Mouse (Mus musculus): ENCODE measurements around the gene Tmem53. TPM values are rescaled to one million over a fixed set of nuclear protein-coding genes. Genes with fewer than 3 reads are reported as not detected.
A peak's percentile ranks its signal among the peaks of the same experiment; 100 is the strongest.
"Not testable (repeated sequence)": the region's sequence is repeated elsewhere in the genome, so short reads cannot be mapped to it uniquely, and the experiment has no call there.

Gene Tmem53
- polyA plus RNA-seq, 1 experiment from 2014 or later, result 34.5 TPM

DNA sequence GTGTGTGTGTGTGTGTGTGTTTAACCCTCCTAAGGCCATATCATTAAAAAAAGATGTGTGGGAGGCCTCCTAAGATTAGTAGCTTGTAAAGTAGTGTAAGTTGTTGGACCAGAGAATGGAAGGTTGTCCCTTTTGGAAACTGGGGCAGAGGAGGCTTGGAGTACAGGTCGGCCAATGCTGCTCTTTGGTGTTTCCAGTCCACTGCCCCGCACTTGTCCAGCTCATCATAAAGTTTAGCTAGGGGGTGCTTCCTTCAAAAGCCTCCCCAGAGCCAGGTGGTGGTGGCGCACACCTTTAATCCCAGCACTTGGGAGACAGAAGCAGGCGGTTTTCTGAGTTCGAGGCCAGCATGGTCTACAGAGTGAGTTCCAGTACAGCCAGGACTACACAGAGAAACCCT, 1.0 kb downstream of the Tmem53 start:
- 83% methylated on average over 5 of the region's 5 CpGs for WGBS
- Histone ChIP-seq H3K36me3 (no peaks in the 10 kb centered on the region), H3K4me3 (peak overlapping the region; percentile 71), H3K27ac (peak overlapping the region; percentile 86), H3K4me1 (replicated peaks) (peaks cover 32% of the 10 kb centered on the region), H3K9ac (peak overlapping the region; percentile 68; the same call in 1 of the 2 replicates), H3K4me2 (peak overlapping the region; percentile 68), H3K27me3 (no peaks in the 10 kb centered on the region), H3K9me3 (replicated peaks) (no peaks in the 10 kb centered on the region)
- ATAC-seq (replicated peaks; ENCODE audit: insufficient number of reproducible peaks, insufficient read depth, low FRiP score, low read depth), result no peak

DNA sequence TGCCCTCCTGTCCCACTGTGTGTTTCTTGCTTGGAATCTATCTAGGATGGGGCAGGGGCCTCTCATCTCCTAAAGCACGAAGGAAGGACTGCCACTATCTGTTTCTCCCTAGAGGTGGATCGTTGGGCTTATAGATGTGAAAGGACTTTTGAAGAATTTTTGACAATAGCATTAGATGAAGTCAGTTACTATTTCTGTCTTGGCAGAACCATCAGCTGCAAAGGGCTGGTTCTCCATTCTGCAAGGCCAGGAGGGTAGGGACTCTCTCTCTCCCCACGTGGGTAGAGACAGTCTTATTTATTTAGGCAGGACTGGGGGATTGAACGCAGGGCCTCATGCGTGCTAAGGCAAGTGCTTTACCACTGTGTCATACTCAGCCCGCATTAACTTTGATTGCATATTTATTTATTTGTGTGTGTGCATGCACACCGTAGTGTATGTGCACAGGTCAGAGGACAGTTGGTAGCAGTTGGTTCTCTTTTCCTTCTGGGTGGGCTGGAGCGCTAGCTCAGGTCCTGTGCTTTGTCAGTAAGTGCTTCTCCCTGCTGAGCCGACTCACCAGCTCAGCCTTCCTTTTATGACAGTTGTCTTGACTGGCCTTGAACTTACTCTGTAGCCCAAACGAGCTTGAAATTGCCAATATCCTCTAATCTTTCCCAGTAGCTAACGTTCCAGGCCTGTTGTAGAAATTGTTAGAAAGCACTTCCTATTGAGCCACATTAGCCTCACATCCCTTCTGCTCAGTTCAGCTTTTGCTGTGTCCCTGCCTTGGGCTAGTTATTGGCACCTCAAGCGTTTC, 1.7 kb downstream of the Tmem53 start:
- peak overlapping the region; percentile 68; the same call in 1 of the 2 replicates for H3K9ac ChIP-seq
- H3K4me2 ChIP-seq, result peak overlapping the region; percentile 68
- peaks cover 32% of the 10 kb centered on the region for H3K4me1 ChIP-seq (replicated peaks)
- peak overlapping the region; percentile 71 for H3K4me3 ChIP-seq
- no peaks in the 10 kb centered on the region for H3K9me3 ChIP-seq (replicated peaks)
- no peaks in the 10 kb centered on the region for H3K27me3 ChIP-seq
- 43% methylated on average over 12 of the region's 12 CpGs for WGBS
- H3K36me3 ChIP-seq, result no peaks in the 10 kb centered on the region
- H3K27ac ChIP-seq, result peak overlapping the region; percentile 86
- ATAC-seq (replicated peaks; ENCODE audit: insufficient number of reproducible peaks, insufficient read depth, low FRiP score, low read depth), result no peak

DNA sequence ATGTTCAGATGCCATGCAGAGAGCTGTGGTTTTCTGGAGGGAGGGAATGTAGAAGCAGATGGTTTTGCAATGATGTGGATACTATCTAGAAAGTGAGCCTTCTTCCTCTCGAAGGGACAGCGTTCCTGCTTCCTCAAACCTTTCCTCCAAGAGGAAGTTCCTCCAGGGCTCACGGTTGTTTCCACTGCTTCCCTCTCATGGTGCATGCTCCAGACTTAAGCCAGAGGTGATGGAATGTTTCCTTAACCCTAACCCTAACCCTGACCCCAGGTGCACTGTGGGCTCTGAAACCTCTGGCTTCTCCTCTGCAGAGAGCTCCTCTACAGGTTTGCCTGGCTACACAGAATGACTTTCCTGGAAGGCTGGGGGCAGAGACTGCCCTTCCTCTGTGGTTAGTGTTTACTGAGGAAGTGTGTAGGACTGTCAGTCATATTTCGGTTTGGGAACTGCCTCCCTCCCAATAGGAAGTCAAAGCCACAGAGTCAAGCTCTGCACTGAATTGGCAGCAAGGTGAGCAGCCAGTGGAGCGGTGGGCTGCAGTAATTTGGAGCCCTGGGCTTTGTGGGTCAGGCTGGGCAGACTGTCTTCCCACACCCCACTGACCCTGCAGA, 2.4 kb downstream of the Tmem53 start:
- Histone ChIP-seq H3K9me3 (replicated peaks) (no peaks in the 10 kb centered on the region), H3K4me1 (replicated peaks) (peaks cover 32% of the 10 kb centered on the region), H3K4me2 (no peak overlapping the region), H3K36me3 (no peaks in the 10 kb centered on the region), H3K27ac (peak overlapping the region; percentile 86; the same call in 1 of the 2 replicates), H3K4me3 (no peak overlapping the region), H3K27me3 (no peaks in the 10 kb centered on the region), H3K9ac (no peak overlapping the region)
- 52% methylated on average over 5 of the region's 5 CpGs for WGBS
- no peak for ATAC-seq (replicated peaks; ENCODE audit: insufficient number of reproducible peaks, insufficient read depth, low FRiP score, low read depth)

GRCm38 (mm10) chr4:117254672-117255071, 2.9 kb downstream of the Tmem53 start:
- Histone ChIP-seq H3K4me1 (replicated peaks) (peaks cover 32% of the 10 kb centered on the region), H3K9me3 (replicated peaks) (no peaks in the 10 kb centered on the region), H3K4me3 (no peak overlapping the region), H3K4me2 (no peak overlapping the region), H3K9ac (no peak overlapping the region), H3K27ac (no peak overlapping the region), H3K27me3 (no peaks in the 10 kb centered on the region), H3K36me3 (no peaks in the 10 kb centered on the region)
- no peak for ATAC-seq (replicated peaks; ENCODE audit: insufficient number of reproducible peaks, insufficient read depth, low FRiP score, low read depth)
- 54% methylated on average over 6 of the region's 6 CpGs for WGBS

DNA sequence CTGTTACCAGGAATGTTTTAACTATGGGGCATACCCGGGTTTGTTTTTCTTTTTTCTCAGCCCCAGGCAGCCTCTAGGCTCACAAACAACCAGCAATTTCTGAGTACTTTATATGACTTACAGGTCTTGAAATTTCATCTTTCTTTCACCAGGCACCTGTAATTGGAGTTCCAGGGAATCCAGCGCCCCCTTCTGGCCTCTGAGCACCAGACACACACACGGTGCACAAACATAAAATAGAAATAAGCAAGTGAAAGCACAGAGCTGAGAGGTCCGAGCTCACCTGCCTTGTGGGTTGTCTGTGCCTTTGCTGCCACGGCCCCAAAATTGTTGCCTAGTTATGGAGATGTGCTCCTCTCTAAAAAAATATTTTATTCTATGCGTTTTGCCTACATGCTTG, 8.2 kb downstream of the Tmem53 start:
- H3K4me2 ChIP-seq; H3K9ac ChIP-seq; H3K27ac ChIP-seq; H3K36me3 ChIP-seq; H3K4me1 ChIP-seq (replicated peaks); H3K27me3 ChIP-seq; H3K9me3 ChIP-seq (replicated peaks); ATAC-seq (replicated peaks; ENCODE audit: insufficient number of reproducible peaks, insufficient read depth, low FRiP score, low read depth); H3K4me3 ChIP-seq: not testable (repeated sequence)
- WGBS, result 68% methylated on average over 6 of the region's 6 CpGs

DNA sequence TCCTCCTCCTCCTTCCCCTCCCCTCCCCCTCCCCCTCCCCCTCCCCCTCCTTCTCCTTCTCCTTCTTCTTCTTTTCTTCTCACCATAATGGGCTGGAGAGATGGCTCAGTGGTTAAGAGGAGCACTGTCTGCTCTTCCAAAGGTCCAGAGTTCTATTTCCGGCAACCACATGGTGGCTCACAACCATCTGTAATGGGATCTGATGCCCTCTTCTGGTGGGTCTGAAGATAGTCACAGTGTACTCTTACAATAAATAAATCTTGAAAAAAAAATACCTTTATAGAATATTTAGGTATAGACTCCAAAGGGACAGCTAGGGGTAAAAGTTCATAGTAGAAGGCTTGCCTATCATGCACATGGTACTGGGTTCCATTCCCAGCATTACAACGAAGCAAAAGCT, 9.5 kb downstream of the Tmem53 start:
- WGBS, result 83% methylated on average over 2 of the region's 2 CpGs
- no peak overlapping the region for H3K4me2 ChIP-seq
- ATAC-seq (replicated peaks; ENCODE audit: insufficient number of reproducible peaks, insufficient read depth, low FRiP score, low read depth), result no peak

GRCm38 (mm10) chr4:117262101-117262913, 10.6 kb downstream of the Tmem53 start:
- no peak overlapping the region for H3K4me2 ChIP-seq
- WGBS, result 68% methylated on average over 13 of the region's 13 CpGs
- no peak overlapping the region for H3K4me3 ChIP-seq
- H3K9me3 ChIP-seq (replicated peaks), result no peaks in the 10 kb centered on the region
- no peak; the same call in 1 of the 2 replicates for ATAC-seq (replicated peaks; ENCODE audit: insufficient number of reproducible peaks, insufficient read depth, low FRiP score, low read depth)
- no peak overlapping the region for H3K9ac ChIP-seq
- H3K27me3 ChIP-seq, result no peaks in the 10 kb centered on the region
- H3K36me3 ChIP-seq, result no peaks in the 10 kb centered on the region
- H3K27ac ChIP-seq, result no peak overlapping the region
- H3K4me1 ChIP-seq (replicated peaks), result no peaks in the 10 kb centered on the region

More for the DNA sequence above, 9.5 kb downstream of the Tmem53 start:
- Histone ChIP-seq H3K9me3 (replicated peaks) (no peaks in the 10 kb centered on the region), H3K4me3 (no peak overlapping the region), H3K36me3 (no peaks in the 10 kb centered on the region), H3K27me3 (no peaks in the 10 kb centered on the region), H3K9ac (no peak overlapping the region), H3K27ac (no peak overlapping the region), H3K4me1 (replicated peaks) (0 out of 2 replicates have a peak, but pooled peaks cover under 1% of the 10 kb centered on the region)

- Histone ChIP-seq H3K36me3 (peaks cover 1% of the 10 kb centered on the region; the same call in 1 of the 2 replicates), H3K27me3 (no peaks in the 10 kb centered on the region), H3K4me1 (replicated peaks) (no peaks in the 10 kb centered on the region), H3K4me2 (no peak overlapping the region), H3K27ac (no peak overlapping the region), H3K9ac (no peak overlapping the region), H3K4me3 (no peak overlapping the region), H3K9me3 (replicated peaks) (no peaks in the 10 kb centered on the region)
- WGBS, result 70% methylated on average over 8 of the region's 8 CpGs
- ATAC-seq (replicated peaks; ENCODE audit: insufficient number of reproducible peaks, insufficient read depth, low FRiP score, low read depth), result no peak
These were observed 11.2 kb downstream of the Tmem53 start for GRCm38 (mm10) chr4:117262987-117263386.

DNA sequence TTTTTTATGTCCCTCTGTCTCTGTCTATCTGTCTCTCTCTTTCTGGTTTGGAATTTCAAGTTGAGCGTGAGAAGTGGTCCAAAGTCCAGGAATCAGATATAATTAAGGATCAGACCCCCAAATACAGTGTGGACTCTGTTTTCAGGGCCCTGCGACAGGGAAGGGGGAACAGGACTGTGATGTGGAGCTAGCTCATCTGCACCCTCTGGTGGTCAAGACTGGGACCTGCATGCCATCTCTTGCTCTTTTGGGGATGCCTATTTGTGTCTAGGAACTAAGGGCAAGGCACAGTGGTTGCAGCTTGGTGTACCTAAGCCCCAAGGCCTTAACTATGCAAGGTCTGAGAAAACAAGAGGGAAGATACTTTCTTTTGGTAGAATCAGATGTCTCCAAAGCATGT, 15.5 kb downstream of the Tmem53 start:
- H3K9ac ChIP-seq, result no peak overlapping the region
- H3K4me1 ChIP-seq (replicated peaks), result no peaks in the 10 kb centered on the region
- 4% methylated on average over 2 of the region's 2 CpGs for WGBS
- no peak overlapping the region for H3K4me3 ChIP-seq
- no peak overlapping the region for H3K27ac ChIP-seq
- no peak for ATAC-seq (replicated peaks; ENCODE audit: insufficient number of reproducible peaks, insufficient read depth, low FRiP score, low read depth)
- no peaks in the 10 kb centered on the region for H3K27me3 ChIP-seq
- H3K36me3 ChIP-seq, result peaks cover 14% of the 10 kb centered on the region
- H3K4me2 ChIP-seq, result no peak overlapping the region
- H3K9me3 ChIP-seq (replicated peaks), result no peaks in the 10 kb centered on the region

GRCm38 (mm10) chr4:117267831-117268437, 16.2 kb downstream of the Tmem53 start:
- WGBS, result 83% methylated on average over 25 of the region's 25 CpGs
- no peaks in the 10 kb centered on the region for H3K27me3 ChIP-seq

GRCm38 (mm10) chr4:117270278-117270677, 18.5 kb downstream of the Tmem53 start:
- Histone ChIP-seq H3K4me3 (no peak overlapping the region), H3K9ac (no peak overlapping the region), H3K4me2 (no peak overlapping the region), H3K36me3 (peaks cover 37% of the 10 kb centered on the region), H3K4me1 (replicated peaks) (no peaks in the 10 kb centered on the region), H3K27me3 (no peaks in the 10 kb centered on the region), H3K9me3 (replicated peaks) (no peaks in the 10 kb centered on the region), H3K27ac (no peak overlapping the region)
- no peak for ATAC-seq (replicated peaks; ENCODE audit: insufficient number of reproducible peaks, insufficient read depth, low FRiP score, low read depth)
- 15% methylated on average over 6 of the region's 6 CpGs for WGBS

More at GRCm38 (mm10) chr4:117267831-117268437, 16.2 kb downstream of the Tmem53 start:
- Histone ChIP-seq H3K27ac (no peak overlapping the region), H3K4me2 (no peak overlapping the region), H3K4me3 (no peak overlapping the region), H3K36me3 (peaks cover 20% of the 10 kb centered on the region), H3K9ac (no peak overlapping the region), H3K4me1 (replicated peaks) (no peaks in the 10 kb centered on the region), H3K9me3 (replicated peaks) (no peaks in the 10 kb centered on the region)
- ATAC-seq (replicated peaks; ENCODE audit: insufficient number of reproducible peaks, insufficient read depth, low FRiP score, low read depth), result no peak

Measured in heart, embryonic 15.5 days (tissue).